Mouse (Mus musculus): ENCODE results near the gene Rprml.

GRCm38 (mm10) chr11:103658189-103658588 is 8.8 kb downstream of the Rprml start:
- TF ChIP-seq CTCF (IDR thresholded peaks at IDR 0.05; ENCODE audit: borderline replicate concordance, extremely low read depth, insufficient read depth, insufficient read length) (no peak), POLR2A (IDR thresholded peaks at IDR 0.05; ENCODE audit: borderline replicate concordance, extremely low read depth, insufficient read depth, insufficient read length, poor library complexity, severe bottlenecking) (no peak)
